Mouse (Mus musculus) cerebellum, adult 9-11 months (tissue): ENCODE results near the gene Spcs2.
A peak's percentile ranks its signal among the peaks of the same experiment; 100 is the strongest.

ENCODE experiments used
- DNase-seq: peaks from one replicate; pipeline ENCODE4 v3.0.0; 2022

The Spcs2 gene

DNA sequence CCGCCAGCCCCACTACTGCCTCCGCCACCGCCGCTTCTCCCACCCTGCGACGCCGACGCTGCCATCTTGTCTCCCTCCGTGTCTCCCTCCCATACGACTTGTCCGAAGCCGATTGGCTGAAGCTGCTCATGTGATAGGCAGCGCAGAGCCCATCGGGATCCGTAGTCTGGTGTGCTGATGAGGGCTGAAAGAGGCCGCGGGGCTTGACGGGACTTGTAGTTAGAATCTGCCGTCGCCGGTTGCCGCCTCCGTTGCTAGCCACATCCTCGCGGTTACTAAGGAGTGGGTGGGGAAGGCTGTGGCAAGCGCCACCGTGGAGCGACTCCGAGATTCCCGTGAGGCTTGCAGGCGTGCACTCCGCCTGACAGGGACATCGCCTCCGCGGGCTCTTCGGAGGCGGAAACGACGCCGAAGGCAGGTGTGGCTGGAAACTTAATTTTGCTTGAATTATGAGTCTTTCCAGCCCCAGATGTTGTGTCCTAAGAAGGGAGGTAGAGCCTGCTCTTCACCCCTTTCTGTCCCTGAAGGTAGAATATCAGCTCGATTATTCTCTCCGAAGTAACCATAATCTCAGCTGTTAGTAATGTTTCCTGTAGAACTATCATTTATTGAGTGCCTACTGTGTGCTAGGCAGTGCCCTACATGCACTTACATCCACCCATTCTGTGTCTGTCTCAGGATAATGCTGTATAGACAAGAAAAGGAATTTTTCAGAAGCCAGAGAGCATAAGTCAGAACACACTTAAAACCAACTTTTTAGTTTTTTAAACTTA lies 4.3 kb downstream of the Spcs2 start, which contains the start of gene Xrra1:
Xrra1 (plus strand) TSS at position 304 of the 773 bp plus-strand sequence.
- DNase-seq, result peak; percentile 97

DNA sequence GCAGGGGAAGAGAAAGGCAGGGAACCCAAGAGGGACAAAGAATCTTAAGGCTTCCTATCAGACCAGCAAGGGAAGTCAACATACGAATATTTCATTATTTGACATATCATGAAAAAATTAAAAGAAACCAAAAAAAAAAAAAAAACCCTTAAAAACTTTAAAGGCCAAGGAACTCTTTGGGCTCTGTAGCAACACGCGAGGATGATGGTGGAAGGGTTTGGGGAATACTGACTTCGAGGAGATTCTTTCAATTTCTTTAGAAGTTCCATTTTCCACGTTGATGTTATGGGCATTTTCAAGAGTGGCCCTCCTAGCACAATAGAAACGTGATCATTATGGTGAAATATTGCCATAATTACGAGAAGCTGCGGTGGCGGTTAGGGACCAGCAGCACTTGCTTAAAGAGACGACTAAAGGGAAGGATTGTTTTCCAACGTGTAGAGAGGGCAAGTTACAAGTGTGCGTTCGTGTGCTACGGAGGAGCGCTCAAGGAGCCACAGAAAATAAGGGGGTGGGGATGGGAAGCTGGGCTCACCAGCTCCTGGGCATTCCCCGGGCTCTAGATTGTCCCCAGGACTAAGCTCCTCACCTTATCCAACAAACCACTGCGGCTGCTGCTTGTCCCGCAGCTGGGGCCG lies 5.0 kb downstream of the Spcs2 start:
- no peak for DNase-seq

DNA sequence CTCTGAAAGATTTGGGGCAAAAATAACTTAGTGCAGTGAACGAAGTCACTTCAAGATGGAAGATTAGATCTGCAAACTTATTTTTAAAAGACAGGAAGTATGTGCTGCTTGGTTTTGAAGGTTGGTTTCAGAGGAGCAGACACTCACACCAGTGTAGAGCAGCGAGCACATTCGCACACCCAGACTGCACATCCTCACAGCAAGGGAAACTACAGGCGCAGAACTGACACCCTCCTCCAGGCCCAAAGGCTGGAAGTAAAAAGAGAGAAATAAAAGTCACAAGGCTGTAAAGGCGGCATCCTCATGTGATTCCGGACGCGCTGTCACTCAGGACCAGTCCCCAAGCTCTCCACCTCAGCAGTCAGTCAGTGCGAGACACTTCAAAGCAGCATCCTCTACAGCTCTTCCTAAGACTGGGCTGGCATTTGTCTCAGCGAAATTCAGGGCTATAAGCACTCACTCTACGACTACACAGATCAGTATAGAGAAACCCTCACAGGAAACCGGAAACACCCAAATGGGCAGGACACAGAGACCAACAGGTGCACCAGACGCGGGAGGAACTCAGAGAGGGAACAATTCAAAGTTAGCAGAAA lies 6.9 kb downstream of the Spcs2 start:
- DNase-seq, result no peak

DNA sequence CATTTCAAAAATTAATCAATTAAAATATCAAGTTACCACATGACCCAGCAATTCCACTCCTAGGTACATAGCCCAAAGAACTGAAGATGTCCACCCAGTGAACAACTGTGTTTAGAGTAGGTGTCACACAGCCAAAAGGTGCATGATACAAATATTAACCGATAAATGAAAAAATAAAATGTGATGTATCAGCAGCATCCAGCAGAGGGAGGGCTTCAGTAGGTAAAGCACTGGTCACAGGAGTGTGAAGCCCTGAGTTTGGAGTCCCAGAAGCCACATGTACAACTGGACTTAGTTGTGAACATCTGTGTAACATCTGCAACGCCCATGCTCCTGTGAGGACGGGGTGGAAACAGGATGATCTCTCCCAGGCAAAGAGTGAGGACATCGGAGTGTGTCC lies 9.0 kb downstream of the Spcs2 start:
- no peak for DNase-seq

DNA sequence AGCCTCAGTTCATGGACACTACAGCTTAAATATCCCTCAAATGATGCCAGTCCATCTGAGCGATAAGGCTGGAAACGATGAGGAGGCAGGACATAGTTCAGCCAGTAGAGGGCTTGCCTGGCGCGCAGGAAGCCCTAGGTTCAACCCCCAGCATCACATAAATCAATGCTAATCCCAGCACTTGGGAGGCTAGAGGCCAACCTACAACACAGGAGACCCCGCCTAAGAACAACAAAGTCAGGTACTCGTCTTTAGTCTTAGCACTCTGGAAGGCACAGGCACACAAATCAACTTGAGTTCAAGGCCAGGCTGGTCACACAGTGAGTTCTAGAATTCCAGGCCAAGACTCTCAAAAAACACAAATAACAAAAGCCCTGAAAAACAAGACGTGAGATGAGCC lies 9.9 kb downstream of the Spcs2 start:
- no peak for DNase-seq

DNA sequence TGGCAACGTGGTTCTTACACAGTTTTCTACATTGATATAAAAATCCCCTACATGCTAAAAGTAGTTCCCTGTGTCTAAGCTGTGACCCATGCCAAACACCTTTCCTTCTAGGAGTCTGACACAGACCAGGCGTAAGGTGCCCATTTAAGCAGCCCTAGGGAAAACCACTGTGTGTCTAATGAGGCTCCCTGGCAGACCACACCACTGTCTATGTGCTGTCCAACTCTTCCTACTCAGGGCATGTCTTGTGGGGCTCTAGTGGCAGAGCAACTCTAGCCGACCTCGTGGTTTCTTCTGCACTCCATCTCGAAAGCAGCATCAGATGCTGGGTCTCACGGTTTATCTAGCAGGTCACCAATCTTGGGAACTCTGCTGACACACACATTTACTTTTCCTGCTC lies 11.6 kb downstream of the Spcs2 start:
- no peak for DNase-seq

DNA sequence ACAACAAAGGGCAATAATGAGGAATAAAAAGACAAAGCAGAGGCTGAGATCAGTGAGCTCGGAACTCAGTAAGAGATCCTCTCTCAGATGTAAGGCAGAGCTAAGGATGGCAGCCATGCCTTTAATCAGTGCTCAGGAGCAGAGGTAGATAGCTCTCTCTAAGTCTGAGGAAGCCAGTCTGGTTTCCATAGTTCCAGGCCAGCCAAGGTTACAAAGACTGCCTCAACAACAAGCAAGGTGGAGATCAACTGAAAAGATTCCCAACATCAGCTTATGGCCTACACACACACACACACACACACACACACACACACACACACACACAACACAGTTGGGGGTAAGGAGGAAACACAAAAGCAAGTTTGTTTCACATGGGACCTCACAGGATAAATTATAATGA lies 12.1 kb downstream of the Spcs2 start:
- DNase-seq, result no peak

DNA sequence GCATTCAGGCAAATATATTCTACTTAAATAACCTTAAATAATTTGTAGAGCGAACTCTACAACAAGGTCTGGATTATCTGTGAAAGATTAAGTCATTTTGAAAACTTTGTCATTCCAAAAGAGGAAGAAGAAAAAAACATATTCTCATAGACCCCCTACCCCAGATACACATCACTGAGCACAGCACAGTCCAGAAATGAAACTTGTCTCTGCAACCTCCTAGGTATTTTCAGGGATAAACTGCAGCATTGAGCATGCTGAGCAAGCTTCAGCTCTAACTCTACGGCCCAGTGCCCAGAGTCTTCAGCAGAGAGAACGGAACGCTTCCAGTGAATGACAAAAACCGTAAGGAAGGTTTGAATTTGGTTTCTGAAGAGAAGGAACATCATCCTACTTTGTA lies 12.7 kb downstream of the Spcs2 start:
- DNase-seq, result no peak

DNA sequence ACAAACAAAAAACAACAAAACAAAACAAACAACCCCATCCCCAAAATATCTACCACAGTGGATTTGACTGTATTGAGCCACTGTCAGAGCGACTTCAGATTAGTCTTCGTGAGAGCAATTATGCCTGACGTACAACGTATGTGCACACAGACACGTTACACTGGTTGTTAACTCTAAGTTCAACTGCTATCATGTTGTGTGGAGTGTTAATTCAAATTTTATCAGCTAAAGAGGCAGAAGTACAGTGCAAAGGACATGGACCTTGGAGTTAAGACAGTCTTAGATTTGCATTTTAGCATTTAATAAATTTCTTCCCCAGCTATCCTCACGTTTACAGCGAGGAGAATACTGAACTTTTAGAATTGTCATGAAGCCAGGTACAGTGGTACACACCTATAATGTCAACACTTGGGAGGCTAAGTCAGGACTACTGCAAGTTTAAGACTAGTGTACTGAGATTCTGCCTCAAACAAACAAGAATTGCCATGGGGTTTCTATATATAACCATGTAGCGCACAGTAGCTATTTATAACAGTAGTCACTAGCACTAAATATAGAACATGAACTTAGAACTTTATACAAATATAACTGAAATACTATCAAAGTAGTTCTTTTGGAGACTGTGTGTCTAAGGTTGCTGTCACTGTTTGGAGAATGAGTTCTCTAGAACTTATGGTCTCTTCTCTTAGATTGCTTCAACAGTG lies 17.6 kb downstream of the Spcs2 start:
- DNase-seq, result no peak

DNA sequence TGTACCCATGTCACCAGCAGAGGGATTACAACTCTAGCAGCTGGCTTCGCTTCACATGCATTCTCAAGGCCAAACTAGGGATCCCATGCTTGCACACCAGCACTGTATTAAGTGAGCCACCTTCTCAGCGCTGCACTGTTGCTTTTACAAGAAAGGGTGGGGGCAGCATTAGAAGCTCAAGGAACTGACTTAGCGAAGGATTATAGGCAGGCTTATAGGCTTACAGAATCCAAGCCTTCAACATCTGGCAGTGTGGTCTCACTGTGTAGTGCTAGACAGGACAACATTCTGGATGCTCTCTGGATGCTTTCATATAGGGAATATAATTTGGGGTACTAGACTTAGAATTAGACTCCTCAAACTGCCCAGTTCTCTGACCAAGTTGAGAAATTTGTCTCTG lies 25.0 kb downstream of the Spcs2 start:
- no peak for DNase-seq

DNA sequence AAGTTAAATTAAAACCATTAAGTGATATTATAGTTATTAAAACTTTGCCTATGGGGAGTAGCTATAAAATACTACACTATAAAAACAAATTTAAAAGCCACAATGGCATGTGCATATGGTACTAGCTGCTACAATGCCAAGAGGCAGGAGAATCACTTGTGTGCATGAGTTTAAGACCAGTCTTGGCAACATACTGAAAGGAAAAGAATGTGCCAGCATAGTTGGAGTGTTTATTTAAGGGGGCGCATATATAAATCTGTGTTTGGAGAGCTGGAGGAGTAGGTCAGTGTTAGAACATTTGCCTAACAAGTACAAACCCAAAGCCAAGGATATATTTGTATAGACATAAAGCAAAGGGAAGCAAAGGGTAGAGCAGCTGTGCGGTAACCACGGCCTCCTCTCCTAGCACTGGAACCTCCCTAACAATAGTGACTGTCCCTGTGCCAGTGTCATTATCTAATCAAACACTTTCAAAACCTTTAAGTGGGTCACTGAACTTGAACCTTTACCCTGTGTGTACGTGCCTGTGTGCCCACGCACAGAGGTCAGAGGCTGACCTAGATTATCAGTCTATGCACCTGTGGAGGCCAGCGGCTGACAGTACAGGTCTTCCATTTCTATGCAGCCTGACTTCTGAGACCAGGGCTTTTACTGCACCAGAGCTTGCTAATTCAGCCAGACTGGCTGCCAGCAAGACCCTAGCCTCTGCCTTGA lies 25.7 kb downstream of the Spcs2 start:
- no peak for DNase-seq

DNA sequence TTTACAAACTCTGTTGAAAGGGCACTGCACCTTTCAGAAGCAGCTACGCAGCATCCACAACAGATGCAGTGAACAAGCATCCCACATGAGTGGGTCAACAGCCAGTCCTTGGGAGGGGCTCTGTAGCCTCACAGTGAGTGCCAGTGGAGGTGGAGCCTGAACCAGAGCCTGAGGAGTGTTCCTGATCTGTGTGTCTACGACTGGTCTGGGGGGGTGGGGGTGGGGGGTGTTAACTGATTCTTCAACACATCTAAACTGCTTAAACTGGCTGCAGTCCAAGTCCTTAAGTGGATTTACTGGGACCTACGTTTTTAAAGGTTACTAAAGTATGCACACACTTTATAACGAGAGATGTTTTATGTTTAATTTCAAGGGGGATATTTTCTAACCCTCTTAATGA lies 26.5 kb downstream of the Spcs2 start:
- no peak for DNase-seq

DNA sequence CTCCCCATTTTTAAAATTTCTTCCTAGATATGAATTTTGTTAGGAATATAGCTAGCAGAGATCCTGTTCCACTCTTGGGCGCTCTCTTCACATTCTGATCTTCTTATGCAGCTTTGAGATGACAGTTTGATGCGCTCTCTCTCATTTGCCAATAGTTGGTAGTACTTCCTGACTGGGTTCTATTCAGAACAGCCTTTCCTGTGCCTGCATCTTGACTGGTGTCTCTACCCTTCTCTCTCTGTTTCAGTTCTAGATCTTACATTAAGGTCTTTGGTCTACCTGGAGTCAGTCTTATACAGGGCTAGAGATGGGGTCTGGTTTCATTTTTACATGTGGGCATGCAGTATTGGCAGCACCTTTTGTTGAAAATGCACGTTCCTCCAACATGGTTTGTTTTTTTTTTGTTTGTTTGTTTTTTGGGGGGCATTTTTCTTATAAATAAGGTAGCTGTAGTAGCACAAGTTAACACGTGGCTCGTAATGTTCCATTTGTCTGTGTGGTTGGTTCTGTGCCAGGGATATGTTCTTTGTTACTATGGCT lies 28.9 kb downstream of the Spcs2 start:
- no peak for DNase-seq

DNA sequence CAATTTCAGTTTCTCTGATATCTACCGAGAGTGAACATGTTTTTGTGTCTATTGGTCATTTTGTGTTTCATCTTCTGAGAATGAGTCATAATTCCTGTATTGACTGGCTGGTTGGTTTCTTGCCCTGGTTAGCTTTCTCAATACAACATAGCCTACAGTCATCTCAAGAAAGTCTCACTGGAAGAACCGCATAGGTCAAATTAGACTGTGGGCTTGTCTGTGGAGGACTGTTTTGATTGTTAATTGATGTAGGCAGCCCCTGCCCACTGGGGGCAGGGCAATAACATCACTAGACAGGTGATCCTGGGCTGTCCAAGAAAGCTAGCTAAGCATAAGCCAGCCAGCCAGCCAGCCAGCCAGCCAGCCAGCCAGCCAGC lies 29.4 kb downstream of the Spcs2 start:
- no peak for DNase-seq

DNA sequence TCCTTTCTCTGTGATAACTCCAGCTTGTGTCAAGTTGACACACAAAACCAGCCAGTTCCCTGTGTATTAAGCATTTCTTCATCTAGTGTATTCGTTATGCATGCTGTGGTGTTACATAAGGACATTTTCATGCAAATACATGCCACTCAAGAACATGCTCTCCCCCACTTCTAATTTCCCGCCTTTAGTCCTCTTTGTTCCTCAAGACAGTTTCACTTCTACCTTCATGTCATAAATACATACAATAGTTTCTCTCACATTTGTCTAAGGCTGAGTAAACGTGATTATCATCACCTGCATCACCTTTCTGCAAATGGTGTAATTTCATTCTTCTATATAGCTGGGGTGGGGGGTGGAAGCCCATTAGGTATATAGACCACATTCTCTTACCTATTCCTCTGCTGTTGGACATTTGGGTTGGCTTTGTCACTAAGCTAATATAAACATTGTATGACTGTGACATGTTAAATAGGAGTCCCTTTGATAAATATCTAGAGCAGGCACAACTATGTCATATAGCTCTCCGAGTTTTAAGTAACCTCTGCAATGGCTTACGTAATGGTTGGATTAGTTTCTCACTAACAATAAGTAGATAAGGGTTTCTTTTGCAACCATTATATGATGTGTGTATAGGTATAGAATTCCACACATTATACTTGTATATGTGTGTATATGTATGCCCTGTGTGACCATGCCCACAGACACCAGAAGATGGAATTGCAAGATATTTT lies 30.0 kb downstream of the Spcs2 start:
- DNase-seq, result no peak

DNA sequence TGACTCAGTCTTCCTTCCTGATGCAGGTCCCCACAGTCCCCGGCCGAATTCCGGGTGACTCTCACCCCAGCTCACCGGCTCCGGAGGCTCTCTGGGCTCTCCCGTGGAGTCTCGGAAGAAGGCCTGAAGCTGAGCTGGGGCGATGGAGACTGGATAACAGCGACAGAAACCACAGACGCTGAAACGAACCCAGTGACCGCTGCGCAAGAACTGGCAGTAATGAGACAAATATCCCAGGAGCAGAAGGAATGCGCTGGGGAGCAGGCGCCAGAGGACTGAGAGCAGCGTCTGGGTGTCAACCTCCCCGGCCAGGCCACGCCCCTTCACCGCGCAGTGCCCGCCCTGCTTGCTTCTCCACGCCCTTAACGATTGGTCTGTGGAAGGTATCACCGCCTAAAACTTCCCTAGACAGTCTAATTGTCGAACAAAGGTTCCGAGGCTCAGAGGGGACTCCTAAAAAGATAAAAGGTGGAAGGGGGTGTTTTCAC lies 35.1 kb downstream of the Spcs2 start, which contains the start of gene Neu3:
Neu3 (minus strand) TSS at position 335 of the 488 bp plus-strand sequence.
- peak; percentile 96 for DNase-seq

DNA sequence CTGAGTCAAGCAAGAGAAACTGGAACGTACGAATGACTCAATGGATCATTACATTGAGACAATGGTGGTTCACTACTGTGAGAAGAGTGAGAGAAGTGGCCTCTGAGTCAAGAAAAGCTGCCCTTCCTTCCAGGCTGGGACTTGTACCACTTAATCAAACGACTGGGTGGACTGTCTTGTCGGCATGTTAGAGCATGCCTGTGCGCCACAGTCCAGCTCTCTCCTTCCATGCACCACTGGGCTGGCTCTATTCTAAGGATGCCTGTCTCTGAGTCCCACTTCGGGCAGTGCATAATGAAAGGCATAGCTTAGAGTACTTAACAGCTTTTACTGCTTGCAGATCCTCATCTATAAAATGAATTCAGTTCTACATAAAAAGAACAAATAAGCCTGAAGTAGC lies 37.2 kb downstream of the Spcs2 start:
- no peak for DNase-seq

DNA sequence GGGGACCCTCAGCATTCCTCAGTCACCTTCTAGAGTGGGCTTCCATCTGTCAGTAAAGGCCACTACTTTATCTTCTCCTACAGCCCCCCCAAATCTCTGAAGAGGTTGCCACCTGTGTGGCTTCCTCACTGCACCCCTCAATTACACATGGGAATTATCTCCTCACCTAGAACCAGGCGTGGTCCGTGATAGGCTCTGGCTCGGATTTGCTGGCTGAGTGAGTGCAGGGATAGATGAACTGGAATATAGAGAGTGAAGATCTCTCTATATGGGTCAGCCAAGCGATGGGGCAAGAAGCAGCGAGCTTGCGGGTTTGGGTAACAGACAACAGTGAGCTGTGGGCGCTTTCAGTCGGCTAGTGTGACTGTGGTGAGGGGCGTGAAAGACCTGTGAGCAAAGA lies 37.8 kb downstream of the Spcs2 start:
- no peak for DNase-seq

DNA sequence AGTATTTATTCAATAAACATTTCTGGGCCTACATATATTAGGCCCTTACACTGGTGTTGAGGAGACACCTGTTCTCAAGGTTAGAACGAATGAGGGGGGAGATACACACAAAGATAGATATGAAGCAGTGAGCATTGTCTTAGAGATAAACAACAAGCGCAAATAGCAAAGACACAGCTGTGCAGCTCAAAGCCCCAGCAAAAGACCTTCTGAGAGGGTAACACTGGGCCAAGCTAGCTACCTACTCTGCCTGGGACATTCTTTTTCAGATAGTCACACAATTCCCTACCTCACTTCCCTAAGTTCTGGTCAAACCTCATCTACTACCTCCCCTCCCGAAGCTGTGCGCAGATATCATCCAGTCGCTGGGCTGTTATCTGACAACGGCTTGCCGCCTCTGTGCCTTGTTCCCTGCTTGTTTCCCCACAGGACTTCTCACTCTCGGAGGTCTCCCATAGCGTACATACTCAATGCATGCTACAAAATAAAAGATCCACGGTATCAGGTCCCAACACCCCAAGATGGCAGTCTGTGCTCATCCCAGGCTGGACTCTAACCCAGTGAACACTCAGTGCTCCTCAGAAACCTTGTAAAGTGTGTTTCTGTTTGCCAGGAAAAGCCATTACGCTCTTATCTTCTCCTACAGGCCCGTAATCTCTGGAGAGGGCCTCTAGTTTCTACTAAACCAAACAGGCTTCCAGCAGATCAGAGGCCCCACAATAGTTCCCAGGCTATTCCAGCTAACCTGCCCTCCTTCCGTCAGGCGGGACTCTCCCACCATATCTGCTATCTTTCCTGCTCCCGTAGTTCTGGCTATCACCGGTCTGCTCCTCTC lies 38.4 kb downstream of the Spcs2 start:
- no peak for DNase-seq

DNA sequence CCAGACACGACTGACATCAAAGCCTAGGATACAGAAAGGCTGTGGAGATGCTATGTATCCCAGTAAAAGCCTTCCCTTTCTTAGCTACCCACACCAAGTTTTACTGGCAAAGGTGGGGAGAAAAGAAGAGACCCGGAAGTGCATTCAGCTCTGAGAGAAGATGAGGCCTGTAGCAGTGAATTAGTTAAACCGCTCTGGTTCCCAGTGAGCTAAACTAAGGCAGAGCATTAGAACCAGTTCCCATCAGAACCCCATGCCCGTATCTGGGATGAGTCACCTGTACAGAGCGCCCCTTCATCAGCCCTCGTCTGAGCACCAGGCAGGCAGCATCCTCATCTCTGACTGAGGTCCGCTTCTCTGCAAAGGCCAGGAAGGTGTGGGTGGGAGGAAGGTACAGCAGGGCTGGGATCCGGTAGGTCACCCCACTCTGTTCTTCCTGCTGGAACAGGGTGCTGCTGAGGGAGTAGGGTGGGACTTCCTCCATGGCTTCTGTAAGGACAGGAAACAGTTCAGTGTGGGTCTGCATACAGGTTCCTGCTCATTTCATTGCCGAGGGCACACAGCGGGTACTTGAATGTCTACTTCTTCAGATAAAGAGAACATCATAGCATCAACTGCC lies 40.1 kb downstream of the Spcs2 start:
- DNase-seq, result no peak
